Mouse (Mus musculus): ENCODE results near the gene Notch3. TPM values are rescaled to one million over a fixed set of nuclear protein-coding genes. Genes with fewer than 3 reads are reported as not detected.

Notch3 gene
- polyA plus RNA-seq, 1 experiment from 2014 or later, result 0.20 TPM

DNA sequence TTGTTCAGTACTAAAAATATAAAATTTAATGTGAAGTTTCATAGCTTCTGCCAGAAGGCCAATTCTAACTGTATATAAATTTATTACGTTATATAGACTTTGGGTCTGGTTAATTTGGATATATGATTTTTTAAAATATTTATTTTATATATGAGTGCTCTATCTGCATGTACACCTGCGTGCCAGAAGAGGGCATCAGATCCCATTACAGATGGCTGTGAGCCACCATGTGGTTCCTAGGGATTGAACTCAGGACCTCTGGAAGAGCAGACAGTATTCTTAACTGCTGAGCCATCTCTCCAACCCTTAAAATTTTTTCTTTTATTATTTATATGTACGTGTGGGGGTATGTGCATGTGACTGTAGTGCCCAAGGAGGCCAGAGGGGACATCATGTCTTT, 41.2 kb downstream of the Notch3 start:
- no peak for ATAC-seq
- Histone ChIP-seq H3K4me3 (ENCODE audit: low read depth, low read length) (no peak overlapping the region), H3K4me1 (ENCODE audit: insufficient read depth) (peaks cover 13% of the 10 kb centered on the region), H3K27me3 (ENCODE audit: insufficient read depth, low read length) (no peaks in the 10 kb centered on the region), H3K4me2 (ENCODE audit: low read depth, low read length) (no peak overlapping the region), H3K27ac (ENCODE audit: low read depth) (no peak overlapping the region), H3K36me3 (replicated peaks; ENCODE audit: insufficient read depth, low read length) (no peaks in the 10 kb centered on the region), H3K9me3 (ENCODE audit: low read length) (no peaks in the 10 kb centered on the region), H3K9ac (replicated peaks) (no peak overlapping the region)
- 80% methylated on average over 3 of the region's 3 CpGs for WGBS (ENCODE audit: insufficient replicate concordance)
- peak; percentile 34 for TF ChIP-seq CTCF (IDR thresholded peaks at IDR 0.05; ENCODE audit: low read depth)
- no peak for TF ChIP-seq EP300 (IDR thresholded peaks at IDR 0.05; ENCODE audit: low read depth)
- no peak for DNase-seq

DNA sequence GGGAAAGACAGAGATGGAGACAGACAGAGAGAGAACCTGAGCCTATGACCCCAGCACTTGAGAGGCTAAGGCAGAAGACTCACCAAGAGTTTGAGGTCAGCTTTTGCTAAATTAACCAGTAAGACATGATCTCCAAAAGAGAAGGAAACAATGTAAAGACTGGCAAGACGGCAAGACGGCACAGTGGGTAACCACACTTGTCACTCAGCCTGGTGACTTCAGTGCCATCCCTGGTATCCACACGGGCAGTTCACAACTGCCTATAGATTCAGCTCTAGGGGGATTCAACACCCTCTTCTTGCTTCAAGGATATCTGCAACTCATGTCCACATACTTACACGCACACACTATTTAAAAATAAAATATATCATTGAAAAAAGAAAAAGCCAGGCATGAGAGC, 43.1 kb downstream of the Notch3 start:
- no peak overlapping the region for H3K27ac ChIP-seq (ENCODE audit: low read depth)
- H3K4me1 ChIP-seq (ENCODE audit: insufficient read depth), result peaks cover 13% of the 10 kb centered on the region
- no peaks in the 10 kb centered on the region for H3K9me3 ChIP-seq (ENCODE audit: low read length)
- no peak for TF ChIP-seq EP300 (IDR thresholded peaks at IDR 0.05; ENCODE audit: low read depth)
- no peak for TF ChIP-seq CTCF (IDR thresholded peaks at IDR 0.05; ENCODE audit: low read depth)
- H3K27me3 ChIP-seq (ENCODE audit: insufficient read depth, low read length), result no peaks in the 10 kb centered on the region
- no peak overlapping the region for H3K9ac ChIP-seq (replicated peaks)
- no peak overlapping the region for H3K4me2 ChIP-seq (ENCODE audit: low read depth, low read length)
- no peak overlapping the region for H3K4me3 ChIP-seq (ENCODE audit: low read depth, low read length)
- DNase-seq, result no peak
- no peak for ATAC-seq
- H3K36me3 ChIP-seq (replicated peaks; ENCODE audit: insufficient read depth, low read length), result no peaks in the 10 kb centered on the region
- WGBS (ENCODE audit: insufficient replicate concordance), result 55% methylated on average over 4 of the region's 4 CpGs

GRCm38 (mm10) chr17:32122587-32122970, 44.1 kb downstream of the Notch3 start:
- DNase-seq (no peak), ATAC-seq (no peak)
- Histone ChIP-seq H3K27me3 (ENCODE audit: insufficient read depth, low read length) (no peaks in the 10 kb centered on the region), H3K4me3 (ENCODE audit: low read depth, low read length) (no peak overlapping the region), H3K9ac (replicated peaks) (no peak overlapping the region), H3K9me3 (ENCODE audit: low read length) (no peaks in the 10 kb centered on the region), H3K36me3 (replicated peaks; ENCODE audit: insufficient read depth, low read length) (no peaks in the 10 kb centered on the region), H3K4me2 (ENCODE audit: low read depth, low read length) (no peak overlapping the region), H3K4me1 (ENCODE audit: insufficient read depth) (peaks cover 21% of the 10 kb centered on the region), H3K27ac (ENCODE audit: low read depth) (no peak overlapping the region)
- TF ChIP-seq EP300 (IDR thresholded peaks at IDR 0.05; ENCODE audit: low read depth), result no peak
- no peak for TF ChIP-seq CTCF (IDR thresholded peaks at IDR 0.05; ENCODE audit: low read depth)
- WGBS (ENCODE audit: insufficient replicate concordance), result 68% methylated on average over 14 of the region's 14 CpGs

GRCm38 (mm10) chr17:32121833-32122586, 44.6 kb downstream of the Notch3 start:
- DNase-seq, result peak; percentile 32
- TF ChIP-seq CTCF (IDR thresholded peaks at IDR 0.05; ENCODE audit: low read depth), result no peak
- no peak for TF ChIP-seq EP300 (IDR thresholded peaks at IDR 0.05; ENCODE audit: low read depth)
- WGBS (ENCODE audit: insufficient replicate concordance), result 43% methylated on average over 19 of the region's 19 CpGs
- Histone ChIP-seq H3K9ac (replicated peaks) (no peak overlapping the region; the same call in 1 of the 2 replicates), H3K4me2 (ENCODE audit: low read depth, low read length) (peak overlapping the region; percentile 9; the same call in 1 of the 2 replicates), H3K4me1 (ENCODE audit: insufficient read depth) (peaks cover 27% of the 10 kb centered on the region), H3K9me3 (ENCODE audit: low read length) (no peaks in the 10 kb centered on the region), H3K27me3 (ENCODE audit: insufficient read depth, low read length) (no peaks in the 10 kb centered on the region), H3K27ac (ENCODE audit: low read depth) (no peak overlapping the region), H3K4me3 (ENCODE audit: low read depth, low read length) (no peak overlapping the region), H3K36me3 (replicated peaks; ENCODE audit: insufficient read depth, low read length) (no peaks in the 10 kb centered on the region)
- ATAC-seq, result 0 out of 2 replicates have a peak, but pooled peaks have one; percentile 7

- WGBS (ENCODE audit: insufficient replicate concordance), result 58% methylated on average over 9 of the region's 9 CpGs
- Histone ChIP-seq H3K9ac (replicated peaks) (no peak overlapping the region), H3K4me3 (ENCODE audit: low read depth, low read length) (no peak overlapping the region), H3K9me3 (ENCODE audit: low read length) (no peaks in the 10 kb centered on the region), H3K27ac (ENCODE audit: low read depth) (no peak overlapping the region), H3K4me1 (ENCODE audit: insufficient read depth) (peaks cover 35% of the 10 kb centered on the region), H3K27me3 (ENCODE audit: insufficient read depth, low read length) (no peaks in the 10 kb centered on the region), H3K4me2 (ENCODE audit: low read depth, low read length) (no peak overlapping the region), H3K36me3 (replicated peaks; ENCODE audit: insufficient read depth, low read length) (no peaks in the 10 kb centered on the region)
- ATAC-seq (no peak), DNase-seq (no peak)
- TF ChIP-seq CTCF (IDR thresholded peaks at IDR 0.05; ENCODE audit: low read depth), result no peak
- TF ChIP-seq EP300 (IDR thresholded peaks at IDR 0.05; ENCODE audit: low read depth), result no peak
These were observed 45.7 kb downstream of the Notch3 start for GRCm38 (mm10) chr17:32120771-32121532.

GRCm38 (mm10) chr17:32119196-32119595, 47.5 kb downstream of the Notch3 start:
- no peak for DNase-seq
- 84% methylated on average over 16 of the region's 16 CpGs for WGBS (ENCODE audit: insufficient replicate concordance)
- Histone ChIP-seq H3K4me1 (ENCODE audit: insufficient read depth) (peaks cover 50% of the 10 kb centered on the region), H3K4me2 (ENCODE audit: low read depth, low read length) (no peak overlapping the region), H3K4me3 (ENCODE audit: low read depth, low read length) (no peak overlapping the region), H3K27me3 (ENCODE audit: insufficient read depth, low read length) (no peaks in the 10 kb centered on the region), H3K27ac (ENCODE audit: low read depth) (no peak overlapping the region), H3K36me3 (replicated peaks; ENCODE audit: insufficient read depth, low read length) (no peaks in the 10 kb centered on the region), H3K9ac (replicated peaks) (no peak overlapping the region), H3K9me3 (ENCODE audit: low read length) (no peaks in the 10 kb centered on the region)
- no peak for TF ChIP-seq CTCF (IDR thresholded peaks at IDR 0.05; ENCODE audit: low read depth)
- no peak for TF ChIP-seq EP300 (IDR thresholded peaks at IDR 0.05; ENCODE audit: low read depth)
- ATAC-seq, result no peak

Data from liver, postnatal 0 days (tissue).